Mouse (Mus musculus): ENCODE measurements around the gene Atg9a. TPM values are rescaled to one million over a fixed set of nuclear protein-coding genes. Genes with fewer than 3 reads are reported as not detected.

The Atg9a gene
- total RNA-seq, 2 experiments from 2014 or later = 39.7 to 40.7 TPM

- no peak for DNase-seq
Measured at GRCm38 (mm10) chr1:75168093-75168471, 23.9 kb downstream of the Atg9a start.

GRCm38 (mm10) chr1:75160256-75160617 is 31.8 kb downstream of the Atg9a start:
- no peak for DNase-seq

GRCm38 (mm10) chr1:75159540-75160255 is 32.3 kb downstream of the Atg9a start:
- no peak for DNase-seq

GRCm38 (mm10) chr1:75158990-75159389 is 33.0 kb downstream of the Atg9a start:
- no peak for DNase-seq

- no peak for DNase-seq
Measured at GRCm38 (mm10) chr1:75155837-75156236, 36.2 kb downstream of the Atg9a start.

GRCm38 (mm10) chr1:75148727-75149126 is 43.3 kb downstream of the Atg9a start:
- no peak for DNase-seq

GRCm38 (mm10) chr1:75147411-75148135 is 44.4 kb downstream of the Atg9a start:
- no peak for DNase-seq

- DNase-seq = no peak
Measured at GRCm38 (mm10) chr1:75145589-75145988, 46.4 kb downstream of the Atg9a start.

- peak; percentile 97 for DNase-seq
Measured at GRCm38 (mm10) chr1:75142301-75143261, 49.4 kb downstream of the Atg9a start, which contains the start of the genes Cnppd1 and Retreg2. Gene Cnppd1 (minus strand): TSS chr1:75142711. Gene Retreg2 (plus strand): TSS chr1:75142778.

GRCm38 (mm10) chr1:75141486-75142190 is 50.4 kb downstream of the Atg9a start:
- DNase-seq = peak; percentile 76

GRCm38 (mm10) chr1:75140601-75141190 is 51.3 kb downstream of the Atg9a start:
- no peak for DNase-seq

GRCm38 (mm10) chr1:75138448-75138847 is 53.5 kb downstream of the Atg9a start:
- DNase-seq = no peak

GRCm38 (mm10) chr1:75136730-75137129 is 55.3 kb downstream of the Atg9a start:
- no peak for DNase-seq

GRCm38 (mm10) chr1:75136293-75136692 is 55.7 kb downstream of the Atg9a start:
- DNase-seq = no peak

GRCm38 (mm10) chr1:75133421-75134207 is 58.4 kb downstream of the Atg9a start, which contains the start of gene Slc23a3:
Gene Slc23a3 (minus strand): TSS chr1:75133890.
- DNase-seq = no peak

Small RNAs within 50 kb of the gene (microRNA-seq; reads per million reads assigned to microRNA genes)
- 0 reads per million in 2 experiments for gene Gm27943

Other genes with a start within 250 kb of the Atg9a start
- under 1 TPM; 0.18 to 0.26 TPM for gene Ihh, start 240.5 kb downstream of the Atg9a start, total RNA-seq (2021)
- gene Nhej1, start 67.0 kb downstream of the Atg9a start, total RNA-seq (2021) = 1 to 10 TPM; 2.3 to 3.1 TPM
- 1 to 10 TPM; 1.2 to 1.3 TPM for gene Slc23a3, start 58.3 kb downstream of the Atg9a start, total RNA-seq (2021)
- 10 to 100 TPM; 27.9 to 35.0 TPM for gene Cnppd1, start 49.5 kb downstream of the Atg9a start, total RNA-seq (2021)
- 10 to 100 TPM; 34.1 to 37.5 TPM for gene Retreg2, start 49.4 kb downstream of the Atg9a start, total RNA-seq (2021)
- 10 to 100 TPM; 17.3 to 20.6 TPM for gene Zfand2b, start 23.6 kb downstream of the Atg9a start, total RNA-seq (2021)
- 10 to 100 TPM; 20.0 to 24.1 TPM for gene Abcb6, start 11.8 kb downstream of the Atg9a start, total RNA-seq (2021)
- 10 to 100 TPM; 10.0 to 12.0 TPM for gene Ankzf1, start within 50 bp of the Atg9a start, total RNA-seq (2021)
- gene Glb1l, start 18.6 kb upstream of the Atg9a start, total RNA-seq (2021) = 10 to 100 TPM; 10.7 to 12.7 TPM
- 10 to 100 TPM; 65.6 to 67.0 TPM for gene Stk16, start 18.6 kb upstream of the Atg9a start, total RNA-seq (2021)
- gene Tuba4a, start 27.7 kb upstream of the Atg9a start, total RNA-seq (2021) = 100 to 1,000 TPM; 371 to 462 TPM
- gene A630095N17Rik, start 39.9 kb upstream of the Atg9a start, total RNA-seq (2021) = not detected
- gene Dnajb2, start 44.2 kb upstream of the Atg9a start, total RNA-seq (2021) = 10 to 100 TPM; 46.4 to 49.2 TPM
- gene Ptprn, start 72.3 kb upstream of the Atg9a start, total RNA-seq (2021) = under 1 TPM; 0.41 to 0.43 TPM
- not detected for gene Resp18, start 86.2 kb upstream of the Atg9a start, total RNA-seq (2021)
- 10 to 100 TPM; 89.5 to 89.8 TPM for gene Dnpep, start 125.8 kb upstream of the Atg9a start, total RNA-seq (2021)
- gene Des, start 168.1 kb upstream of the Atg9a start, total RNA-seq (2021) = 100 to 1,000 TPM; 742 to 747 TPM
- gene Speg, start 183.1 kb upstream of the Atg9a start, total RNA-seq (2021) = 100 to 1,000 TPM; 121 to 123 TPM
- gene Gmppa, start 243.7 kb upstream of the Atg9a start, total RNA-seq (2021) = 10 to 100 TPM; 41.1 to 41.4 TPM